Mouse (Mus musculus): ENCODE data around the gene Ptprs. TPM values are rescaled to one million over a fixed set of nuclear protein-coding genes. Genes with fewer than 3 reads are reported as not detected.

Gene Ptprs
- 24.6 and 26.9 TPM in 2 replicates for polyA plus RNA-seq (2012; ENCODE audit: insufficient read depth, low replicate concordance)

GRCm38 (mm10) chr17:56476402-56476752, at the start of gene Ptprs:
Gene Ptprs (minus strand): TSS chr17:56476483.
- no peak for TF ChIP-seq FLI1 (IDR thresholded peaks at IDR 0.05; ENCODE audit: low read length)
- no peak for TF ChIP-seq GATA1 (IDR thresholded peaks at IDR 0.05; ENCODE audit: borderline replicate concordance, low read length)
- Histone ChIP-seq H3K27me3 (replicated peaks) (peaks cover 74% of the 10 kb centered on the region), H3K9me3 (no peaks in the 10 kb centered on the region), H3K4me3 (replicated peaks) (peak within 1 kb of the TSS; percentile 95), H3K4me1 (peaks cover 85% of the 10 kb centered on the region), H3K36me3 (replicated peaks; ENCODE audit: low read length) (no peaks in the 10 kb centered on the region)

- TF ChIP-seq FLI1 (IDR thresholded peaks at IDR 0.05; ENCODE audit: low read length) (no peak), GATA1 (IDR thresholded peaks at IDR 0.05; ENCODE audit: borderline replicate concordance, low read length) (no peak)
- H3K9me3 ChIP-seq: no peaks in the 10 kb centered on the region
Observed at GRCm38 (mm10) chr17:56524943-56525342, 48.7 kb upstream of the Ptprs start.

GRCm38 (mm10) chr17:56522744-56523143, 46.5 kb upstream of the Ptprs start:
- no peak for TF ChIP-seq FLI1 (IDR thresholded peaks at IDR 0.05; ENCODE audit: low read length)
- TF ChIP-seq GATA1 (IDR thresholded peaks at IDR 0.05; ENCODE audit: borderline replicate concordance, low read length): no peak
- Histone ChIP-seq H3K27me3 (replicated peaks) (peaks cover 44% of the 10 kb centered on the region), H3K36me3 (replicated peaks; ENCODE audit: low read length) (no peaks in the 10 kb centered on the region), H3K4me1 (no peaks in the 10 kb centered on the region), H3K4me3 (replicated peaks) (no peak overlapping the region), H3K9me3 (0 out of 2 replicates have a peak, but pooled peaks cover 6% of the 10 kb centered on the region)

More at GRCm38 (mm10) chr17:56524943-56525342, 48.7 kb upstream of the Ptprs start:
- no peaks in the 10 kb centered on the region for H3K4me1 ChIP-seq
- H3K4me3 ChIP-seq (replicated peaks): no peak overlapping the region
- peaks cover 31% of the 10 kb centered on the region for H3K27me3 ChIP-seq (replicated peaks)
- H3K36me3 ChIP-seq (replicated peaks; ENCODE audit: low read length): no peaks in the 10 kb centered on the region

GRCm38 (mm10) chr17:56515690-56516410, 39.6 kb upstream of the Ptprs start:
- Histone ChIP-seq H3K9me3 (peaks cover 46% of the 10 kb centered on the region), H3K4me1 (peaks cover 19% of the 10 kb centered on the region), H3K4me3 (replicated peaks) (peak overlapping the region; percentile 42), H3K36me3 (replicated peaks; ENCODE audit: low read length) (no peaks in the 10 kb centered on the region), H3K27me3 (replicated peaks) (peaks cover 82% of the 10 kb centered on the region)
- no peak for TF ChIP-seq FLI1 (IDR thresholded peaks at IDR 0.05; ENCODE audit: low read length)
- TF ChIP-seq GATA1 (IDR thresholded peaks at IDR 0.05; ENCODE audit: borderline replicate concordance, low read length): no peak

GRCm38 (mm10) chr17:56514916-56515315, 38.6 kb upstream of the Ptprs start:
- no peak overlapping the region for H3K4me3 ChIP-seq (replicated peaks)
- peaks cover 87% of the 10 kb centered on the region for H3K27me3 ChIP-seq (replicated peaks)
- TF ChIP-seq FLI1 (IDR thresholded peaks at IDR 0.05; ENCODE audit: low read length) (no peak), GATA1 (IDR thresholded peaks at IDR 0.05; ENCODE audit: borderline replicate concordance, low read length) (no peak)
- peaks cover 21% of the 10 kb centered on the region for H3K4me1 ChIP-seq
- H3K9me3 ChIP-seq: peaks cover 51% of the 10 kb centered on the region
- no peaks in the 10 kb centered on the region for H3K36me3 ChIP-seq (replicated peaks; ENCODE audit: low read length)

- H3K4me3 ChIP-seq (replicated peaks): no peak overlapping the region
- H3K36me3 ChIP-seq (replicated peaks; ENCODE audit: low read length): no peaks in the 10 kb centered on the region
- TF ChIP-seq GATA1 (IDR thresholded peaks at IDR 0.05; ENCODE audit: borderline replicate concordance, low read length) (no peak), FLI1 (IDR thresholded peaks at IDR 0.05; ENCODE audit: low read length) (no peak)
- peaks cover 51% of the 10 kb centered on the region for H3K9me3 ChIP-seq
- H3K4me1 ChIP-seq: peaks cover 21% of the 10 kb centered on the region
- H3K27me3 ChIP-seq (replicated peaks): peaks cover 92% of the 10 kb centered on the region
Observed at GRCm38 (mm10) chr17:56514330-56514729, 38.0 kb upstream of the Ptprs start.

GRCm38 (mm10) chr17:56512310-56512709, 36.0 kb upstream of the Ptprs start, which contains the start of gene Znrf4:
Gene Znrf4 (minus strand): TSS chr17:56512431.
- peak within 1 kb of the TSS; percentile 67 for H3K4me3 ChIP-seq (replicated peaks)
- peaks cover 42% of the 10 kb centered on the region for H3K9me3 ChIP-seq
- TF ChIP-seq GATA1 (IDR thresholded peaks at IDR 0.05; ENCODE audit: borderline replicate concordance, low read length) (no peak), FLI1 (IDR thresholded peaks at IDR 0.05; ENCODE audit: low read length) (no peak)
- peaks cover 33% of the 10 kb centered on the region for H3K4me1 ChIP-seq
- H3K27me3 ChIP-seq (replicated peaks): peaks cover 88% of the 10 kb centered on the region
- H3K36me3 ChIP-seq (replicated peaks; ENCODE audit: low read length): no peaks in the 10 kb centered on the region

GRCm38 (mm10) chr17:56511707-56512090, 35.4 kb upstream of the Ptprs start:
- Histone ChIP-seq H3K4me3 (replicated peaks) (peak overlapping the region; percentile 67), H3K4me1 (peaks cover 40% of the 10 kb centered on the region), H3K27me3 (replicated peaks) (peaks cover 85% of the 10 kb centered on the region), H3K9me3 (peaks cover 37% of the 10 kb centered on the region), H3K36me3 (replicated peaks; ENCODE audit: low read length) (no peaks in the 10 kb centered on the region)
- TF ChIP-seq GATA1 (IDR thresholded peaks at IDR 0.05; ENCODE audit: borderline replicate concordance, low read length): no peak

GRCm38 (mm10) chr17:56510970-56511706, 34.9 kb upstream of the Ptprs start:
- H3K27me3 ChIP-seq (replicated peaks): peaks cover 84% of the 10 kb centered on the region
- no peak for TF ChIP-seq FLI1 (IDR thresholded peaks at IDR 0.05; ENCODE audit: low read length)
- peak overlapping the region; percentile 67 for H3K4me3 ChIP-seq (replicated peaks)
- H3K9me3 ChIP-seq: peaks cover 33% of the 10 kb centered on the region
- peaks cover 43% of the 10 kb centered on the region for H3K4me1 ChIP-seq
- H3K36me3 ChIP-seq (replicated peaks; ENCODE audit: low read length): no peaks in the 10 kb centered on the region

GRCm38 (mm10) chr17:56510473-56510969, 34.2 kb upstream of the Ptprs start:
- no peaks in the 10 kb centered on the region for H3K36me3 ChIP-seq (replicated peaks; ENCODE audit: low read length)
- peaks cover 81% of the 10 kb centered on the region for H3K27me3 ChIP-seq (replicated peaks)
- H3K4me3 ChIP-seq (replicated peaks): no peak overlapping the region
- H3K9me3 ChIP-seq: peaks cover 38% of the 10 kb centered on the region
- TF ChIP-seq GATA1 (IDR thresholded peaks at IDR 0.05; ENCODE audit: borderline replicate concordance, low read length) (no peak), FLI1 (IDR thresholded peaks at IDR 0.05; ENCODE audit: low read length) (no peak)
- peaks cover 38% of the 10 kb centered on the region for H3K4me1 ChIP-seq
